Mouse (Mus musculus) liver, adult 2 months (tissue): ENCODE measurements around the gene Gm7356. TPM values are rescaled to one million over a fixed set of nuclear protein-coding genes. Genes with fewer than 3 reads are reported as not detected.
"Not testable (repeated sequence)": the region's sequence is repeated elsewhere in the genome, so short reads cannot be mapped to it uniquely, and the experiment has no call there.

ENCODE experiments used
- DNase-seq: peaks from one replicate; pipeline ENCODE4 v3.0.0-alpha.2; 2011; ENCODE audit warnings: low read depth, low spot score; ENCODE audit errors: extremely low read depth
- H3K27ac ChIP-seq: fragments of 200-500 bp; replicated peaks from 2 replicates; pipeline ENCODE4 v1.5.1; 2012; ENCODE audit warnings: low read depth, mild to moderate bottlenecking, control low read depth, inconsistent platforms, low read length; ENCODE audit not compliant: insufficient read depth
- H3K27me3 ChIP-seq: fragments of 200-500 bp; 2 replicates; pipeline ENCODE4 v1.6.1; 2012; ENCODE audit warnings: mild to moderate bottlenecking, moderate library complexity, low read length, inconsistent platforms; ENCODE audit not compliant: control insufficient read depth, insufficient read depth
- H3K36me3 ChIP-seq: fragments of 200-500 bp; 2 replicates; pipeline ENCODE4 v1.6.1; 2012; ENCODE audit warnings: low read length, inconsistent platforms; ENCODE audit not compliant: control insufficient read depth, insufficient read depth
- H3K4me1 ChIP-seq: fragments of 200-500 bp; 2 replicates; pipeline ENCODE4 v1.6.1; 2011; ENCODE audit warnings: low read length; ENCODE audit not compliant: control insufficient read depth, insufficient read depth
- H3K4me3 ChIP-seq: fragments of 200-500 bp; 2 replicates; pipeline ENCODE4 v1.5.1; 2011; ENCODE audit warnings: low read depth, mild to moderate bottlenecking, control low read depth, low read length, moderate library complexity; ENCODE audit not compliant: insufficient read depth
- H3K79me2 ChIP-seq: fragments of 200-500 bp; 2 replicates; pipeline ENCODE4 v1.6.1; 2012; ENCODE audit warnings: inconsistent platforms, mild to moderate bottlenecking, low read length, moderate library complexity; ENCODE audit not compliant: control insufficient read depth, insufficient read depth
- H3K9ac ChIP-seq: fragments of 200-500 bp; 2 replicates; pipeline ENCODE4 v1.6.1; 2012; ENCODE audit warnings: low read depth, mild to moderate bottlenecking, control low read depth, inconsistent platforms, low read length
- CTCF ChIP-seq: fragments of 200-500 bp; IDR thresholded peaks from 2 replicates; pipeline ENCODE4 v1.5.1; 2011; ENCODE audit warnings: low read depth, low read length, control low read depth
- POLR2A ChIP-seq: fragments of 200-500 bp; IDR thresholded peaks from 2 replicates; pipeline ENCODE4 v1.6.1; 2011; ENCODE audit warnings: low read length, control low read depth; ENCODE audit not compliant: insufficient read depth; ENCODE audit errors: extremely low read depth
- WGBS: fragments of 180-500 bp; shearing (Covaris S2); methylation state at CpG from one replicate; pipeline ENCODE4 v1.1.7; 2018; 5-methylcytosine and 5-hydroxymethylcytosine counted together
- polyA plus RNA-seq: library from polyadenylated mRNA; depleted of rRNA; stranded (reverse); fragments of >200 nt; gene quantifications from 2 replicates; pipeline ENCODE4 v1.2.3, GENCODE M21; 2012; rRNA removed
- total RNA-seq: library from RNA; depleted of rRNA; stranded (reverse); fragments of >200 nt; gene quantifications from 2 replicates; pipeline ENCODE4 v1.2.3, GENCODE M21; 2014; rRNA removed

Gm7356 gene
- total RNA-seq: not detected in 2 replicates
- polyA plus RNA-seq: not detected in 2 replicates

GRCm38 (mm10) chr17:14003604-14004003 is at the start of gene Gm7356:
TSS of gene Gm7356 (minus strand) at chr17:14003704.
- H3K4me1 ChIP-seq, H3K4me3 ChIP-seq, H3K27me3 ChIP-seq, H3K27ac ChIP-seq, H3K79me2 ChIP-seq, H3K9ac ChIP-seq, H3K36me3 ChIP-seq, DNase-seq: not testable (repeated sequence)
- WGBS: 91% methylated on average over 4 of the region's 4 CpGs

GRCm38 (mm10) chr17:14041880-14042279 is 38.4 kb upstream of the Gm7356 start:
- H3K4me1 ChIP-seq, H3K27ac ChIP-seq, H3K9ac ChIP-seq, H3K27me3 ChIP-seq, H3K36me3 ChIP-seq, H3K4me3 ChIP-seq, DNase-seq, H3K79me2 ChIP-seq: not testable (repeated sequence)
- 76% methylated on average over 1 of the region's 2 CpGs for WGBS

- H3K4me1 ChIP-seq, H3K36me3 ChIP-seq, H3K9ac ChIP-seq, H3K79me2 ChIP-seq, H3K4me3 ChIP-seq, H3K27me3 ChIP-seq, DNase-seq, H3K27ac ChIP-seq: not testable (repeated sequence)
- 42% methylated on average over 1 of the region's 2 CpGs for WGBS
These were observed 33.5 kb upstream of the Gm7356 start for GRCm38 (mm10) chr17:14037012-14037411.

- H3K27ac ChIP-seq, H3K4me1 ChIP-seq, H3K9ac ChIP-seq, H3K27me3 ChIP-seq, H3K36me3 ChIP-seq, H3K4me3 ChIP-seq, H3K79me2 ChIP-seq, DNase-seq: not testable (repeated sequence)
- WGBS: 82% methylated on average over 4 of the region's 4 CpGs
These were observed 32.6 kb upstream of the Gm7356 start for GRCm38 (mm10) chr17:14036113-14036512.

GRCm38 (mm10) chr17:13993425-13993824 is 10.1 kb downstream of the Gm7356 start:
- WGBS: 39% methylated on average over 2 of the region's 2 CpGs
- H3K27ac ChIP-seq, DNase-seq, H3K27me3 ChIP-seq, H3K9ac ChIP-seq, H3K4me3 ChIP-seq, H3K36me3 ChIP-seq, H3K79me2 ChIP-seq, H3K4me1 ChIP-seq: not testable (repeated sequence)

- DNase-seq: no peak
- H3K4me1 ChIP-seq: no peaks in the 10 kb centered on the region
- no peaks in the 10 kb centered on the region for H3K36me3 ChIP-seq
- TF ChIP-seq POLR2A (no peak), CTCF (no peak)
- WGBS: 94% methylated on average over 1 of the region's 1 CpGs
- no peaks in the 10 kb centered on the region for H3K79me2 ChIP-seq
- H3K27ac ChIP-seq: no peak overlapping the region
- H3K9ac ChIP-seq: no peak overlapping the region
- H3K27me3 ChIP-seq: no peaks in the 10 kb centered on the region
- H3K4me3 ChIP-seq: no peak overlapping the region
These were observed 15.8 kb downstream of the Gm7356 start for GRCm38 (mm10) chr17:13987690-13988089.

GRCm38 (mm10) chr17:13970796-13971195 is 32.7 kb downstream of the Gm7356 start:
- not testable (repeated sequence) for H3K4me1 ChIP-seq, H3K79me2 ChIP-seq, H3K4me3 ChIP-seq, H3K27me3 ChIP-seq, H3K36me3 ChIP-seq, H3K9ac ChIP-seq, H3K27ac ChIP-seq, DNase-seq
- WGBS: 85% methylated on average over 2 of the region's 5 CpGs

- not testable (repeated sequence) for DNase-seq, H3K27ac ChIP-seq, H3K9ac ChIP-seq, H3K4me3 ChIP-seq, H3K79me2 ChIP-seq, H3K4me1 ChIP-seq, H3K36me3 ChIP-seq, H3K27me3 ChIP-seq
- WGBS: 67% methylated on average over 1 of the region's 2 CpGs
These were observed 33.6 kb downstream of the Gm7356 start for GRCm38 (mm10) chr17:13969917-13970316.

GRCm38 (mm10) chr17:13965048-13965447 is 38.5 kb downstream of the Gm7356 start:
- 63% methylated on average over 1 of the region's 2 CpGs for WGBS
- DNase-seq, H3K4me3 ChIP-seq, H3K4me1 ChIP-seq, H3K27me3 ChIP-seq, H3K36me3 ChIP-seq, H3K27ac ChIP-seq, H3K9ac ChIP-seq, H3K79me2 ChIP-seq: not testable (repeated sequence)
